Mouse (Mus musculus) thymus, postnatal 36 days (tissue): ENCODE measurements around the gene Fat4.

Experiments used
- DNase-seq, 2 experiments: peaks; one replicate each; pipeline ENCODE4 v3.0.0; 2022; ENCODE audit warnings: mixed read lengths in 2 of 2

Fat4 gene

GRCm38 (mm10) chr3:38886890-38887355 is at the start of gene Fat4:
Gene Fat4 (plus strand): TSS chr3:38886940.
- peak in 1 of 2 experiments; percentile 12 for DNase-seq

GRCm38 (mm10) chr3:38839438-38839837 is 47.3 kb upstream of the Fat4 start:
- DNase-seq: no peak

- no peak for DNase-seq
These were observed 43.7 kb upstream of the Fat4 start for GRCm38 (mm10) chr3:38843000-38843538.

- peak in 1 of 2 experiments; percentile 9 for DNase-seq
These were observed 39.9 kb upstream of the Fat4 start for GRCm38 (mm10) chr3:38846602-38847382.

- DNase-seq: no peak
These were observed 37.7 kb upstream of the Fat4 start for GRCm38 (mm10) chr3:38849077-38849476.

- peak; percentile 28 to 34 for DNase-seq
These were observed 37.2 kb upstream of the Fat4 start for GRCm38 (mm10) chr3:38849536-38849935.

GRCm38 (mm10) chr3:38853650-38854049 is 33.1 kb upstream of the Fat4 start:
- peak; percentile 51 to 53 for DNase-seq

- DNase-seq: no peak
These were observed 26.1 kb upstream of the Fat4 start for GRCm38 (mm10) chr3:38860683-38861082.

GRCm38 (mm10) chr3:38871291-38871690 is 15.4 kb upstream of the Fat4 start:
- DNase-seq: no peak

- DNase-seq: no peak
These were observed 10.9 kb upstream of the Fat4 start for GRCm38 (mm10) chr3:38875872-38876271.

GRCm38 (mm10) chr3:38876706-38877105 is 10.0 kb upstream of the Fat4 start:
- DNase-seq: no peak

- no peak for DNase-seq
These were observed 4.0 kb upstream of the Fat4 start for GRCm38 (mm10) chr3:38882778-38883177.

GRCm38 (mm10) chr3:38883676-38884075 is 3.1 kb upstream of the Fat4 start:
- DNase-seq: no peak

- DNase-seq: peak; percentile 56 to 64
These were observed 2.5 kb upstream of the Fat4 start for GRCm38 (mm10) chr3:38884276-38884675.

- DNase-seq: peak in 1 of 2 experiments; percentile 4
These were observed 1.8 kb upstream of the Fat4 start for GRCm38 (mm10) chr3:38884919-38885418.

GRCm38 (mm10) chr3:38885481-38886001 is 1.2 kb upstream of the Fat4 start:
- DNase-seq: peak; percentile 44 to 57

- peak in 1 of 2 experiments; percentile 23 for DNase-seq
These were observed 499 bp upstream of the Fat4 start for GRCm38 (mm10) chr3:38886061-38886821.

GRCm38 (mm10) chr3:38887381-38887991 is 746 bp downstream of the Fat4 start:
- peak; percentile 36 to 44 for DNase-seq

- DNase-seq: peak; percentile 50 to 58
These were observed 1.4 kb downstream of the Fat4 start for GRCm38 (mm10) chr3:38888111-38888510.

GRCm38 (mm10) chr3:38892791-38893224 is 6.1 kb downstream of the Fat4 start:
- DNase-seq: no peak

GRCm38 (mm10) chr3:38900839-38901238 is 14.1 kb downstream of the Fat4 start:
- no peak for DNase-seq

- no peak for DNase-seq
These were observed 20.1 kb downstream of the Fat4 start for GRCm38 (mm10) chr3:38906832-38907231.
